ENCODE assay signal across 25 mouse cellular contexts in genomic region chr17:26959815-26960214, GRCm38 (mm10).
"Had no signal": no experiment of that assay in that cellular context is flagged by ENCODE, and none has a peak within 500 bp of the region (broad histone marks: within the 10 kb centered on the region; RNA-seq: fewer than 3 reads in every experiment).

No protein-coding gene starts in this region.

- DNase-seq: cerebellum, adult 8-10 months; cerebellum, adult 9-10 months; cerebellum, postnatal 14 days; cerebellum, postnatal 25 days; cerebellum, postnatal 36 days; embryo, embryonic 11 days; forebrain, postnatal 0 days; gastrocnemius, adult 2 months; gastrocnemius, postnatal 10 days; gastrocnemius, postnatal 14 days; gastrocnemius, postnatal 25 days; heart, adult 11 months; heart, adult 2 months had no signal

- H3K27me3 ChIP-seq: embryonic facial prominence, embryonic 12.5 days; embryonic facial prominence, embryonic 13.5 days; embryonic facial prominence, embryonic 15.5 days; forebrain, embryonic 13.5 days; forebrain, embryonic 15.5 days; heart, embryonic 12.5 days had no signal

- H3K4me1 ChIP-seq: embryonic facial prominence, embryonic 10.5 days; embryonic facial prominence, embryonic 12.5 days; embryonic facial prominence, embryonic 13.5 days; embryonic facial prominence, embryonic 15.5 days; forebrain, embryonic 15.5 days had no signal

- H3K9me3 ChIP-seq: embryonic facial prominence, embryonic 10.5 days; embryonic facial prominence, embryonic 12.5 days; embryonic facial prominence, embryonic 13.5 days; embryonic facial prominence, embryonic 15.5 days; forebrain, embryonic 10.5 days; forebrain, embryonic 13.5 days; forebrain, embryonic 15.5 days; heart, embryonic 12.5 days had no signal

- H3K4me3 ChIP-seq: embryonic facial prominence, embryonic 10.5 days; embryonic facial prominence, embryonic 12.5 days; embryonic facial prominence, embryonic 13.5 days; embryonic facial prominence, embryonic 15.5 days; erythroblast, embryonic 14.5 days; forebrain, embryonic 10.5 days; forebrain, embryonic 13.5 days; forebrain, embryonic 15.5 days; gastrocnemius, adult 2 months; heart, adult 2 months; heart, embryonic 12.5 days had no signal

- H3K27ac ChIP-seq: embryonic facial prominence, embryonic 10.5 days; embryonic facial prominence, embryonic 12.5 days; embryonic facial prominence, embryonic 13.5 days; embryonic facial prominence, embryonic 15.5 days; forebrain, embryonic 10.5 days; forebrain, embryonic 13.5 days; forebrain, embryonic 15.5 days; gastrocnemius, adult 2 months; heart, adult 2 months had no signal

- H3K9ac ChIP-seq: embryonic facial prominence, embryonic 12.5 days; embryonic facial prominence, embryonic 15.5 days; forebrain, embryonic 13.5 days; forebrain, embryonic 15.5 days; forebrain, postnatal 0 days; heart, embryonic 12.5 days had no signal

- ATAC-seq: forebrain, embryonic 13.5 days; forebrain, embryonic 14.5 days; forebrain, embryonic 15.5 days; forebrain, embryonic 16.5 days; forebrain, postnatal 0 days had no signal

- H3K4me2 ChIP-seq: embryonic facial prominence, embryonic 12.5 days; embryonic facial prominence, embryonic 13.5 days; embryonic facial prominence, embryonic 15.5 days; forebrain, embryonic 13.5 days; forebrain, embryonic 15.5 days; heart, embryonic 11.5 days; heart, embryonic 12.5 days had no signal
